28 mouse cellular contexts compared by ENCODE assay signal in genomic region chr2:174942221-174942620, GRCm38 (mm10).
"Had no signal": no experiment of that assay in that cellular context is flagged by ENCODE, and none has a peak within 500 bp of the region (broad histone marks: within the 10 kb centered on the region; RNA-seq: fewer than 3 reads in every experiment).

No protein-coding gene starts in this region.

- ATAC-seq: hindbrain, embryonic 16.5 days; inflammation-experienced regulatory T-cells, adult 6 months; intestine, embryonic 15.5 days; intestine, postnatal 0 days; liver, embryonic 12.5 days had no signal

- H3K9me3 ChIP-seq: heart, embryonic 13.5 days; heart, embryonic 15.5 days; hindbrain, embryonic 10.5 days; hindbrain, embryonic 12.5 days; intestine, embryonic 15.5 days; limb, embryonic 13.5 days; limb, embryonic 15.5 days; liver, embryonic 12.5 days had no signal

- H3K27me3 ChIP-seq: heart, embryonic 13.5 days; heart, embryonic 15.5 days; hindbrain, embryonic 12.5 days; intestine, embryonic 15.5 days; limb, embryonic 13.5 days; limb, embryonic 15.5 days; liver, embryonic 12.5 days had no signal

- H3K4me3 ChIP-seq: gastrocnemius, adult 2 months; heart, adult 2 months; heart, embryonic 13.5 days; heart, embryonic 15.5 days; hindbrain, embryonic 10.5 days; hindbrain, embryonic 12.5 days; intestine, embryonic 15.5 days; layer of hippocampus, adult 2 months; limb, embryonic 13.5 days; limb, embryonic 15.5 days; liver, embryonic 12.5 days had no signal

- H3K4me2 ChIP-seq: heart, embryonic 11.5 days; heart, embryonic 13.5 days; heart, embryonic 15.5 days; hindbrain, embryonic 12.5 days; hindbrain, embryonic 14.5 days; intestine, embryonic 15.5 days; limb, embryonic 13.5 days; limb, embryonic 15.5 days; liver, embryonic 12.5 days had no signal

- H3K27ac ChIP-seq: gastrocnemius, adult 2 months; heart, adult 2 months; heart, embryonic 13.5 days; heart, embryonic 15.5 days; hindbrain, embryonic 10.5 days; hindbrain, embryonic 12.5 days; hindbrain, embryonic 14.5 days; intestine, embryonic 15.5 days; layer of hippocampus, adult 2 months; limb, embryonic 13.5 days; limb, embryonic 15.5 days; liver, embryonic 12.5 days; liver, embryonic 14.5 days had no signal

- H3K36me3 ChIP-seq: heart, embryonic 13.5 days; heart, embryonic 15.5 days; hindbrain, embryonic 10.5 days; hindbrain, embryonic 12.5 days; intestine, embryonic 15.5 days; limb, embryonic 13.5 days; limb, embryonic 15.5 days; liver, embryonic 12.5 days had no signal

- H3K9ac ChIP-seq: heart, embryonic 13.5 days; heart, embryonic 15.5 days; hindbrain, embryonic 12.5 days; hindbrain, embryonic 14.5 days; intestine, embryonic 15.5 days; limb, embryonic 13.5 days; limb, embryonic 15.5 days; liver, embryonic 12.5 days; liver, embryonic 14.5 days had no signal

- H3K4me1 ChIP-seq: heart, embryonic 13.5 days; heart, embryonic 15.5 days; hindbrain, embryonic 10.5 days; hindbrain, embryonic 12.5 days; intestine, embryonic 15.5 days; limb, embryonic 13.5 days; limb, embryonic 15.5 days; liver, embryonic 12.5 days had no signal

- DNase-seq: gastrocnemius, adult 2 months; gastrocnemius, postnatal 10 days; gastrocnemius, postnatal 25 days; heart, adult 2 months; heart, postnatal 14 days; heart, postnatal 36 days; kidney, adult 18-20 months; kidney, adult 8-10 months; kidney, postnatal 10 days; kidney, postnatal 25 days; kidney, postnatal 4 days; left cerebral cortex, postnatal 4 days; lung, adult 18-20 months had no signal
